Mouse (Mus musculus) T-helper 2 cell (primary cell): ENCODE measurements around the gene Kcng1.

Experiments
- in situ Hi-C: fragments of 300-600 bp; cut with MboI, MseI; formaldehyde crosslinking; loops from one replicate; pipeline ENCODE4 v1.15.1; 2025; ENCODE audit warnings: high pct_unique_total_duplicates

Gene Kcng1

DNA sequence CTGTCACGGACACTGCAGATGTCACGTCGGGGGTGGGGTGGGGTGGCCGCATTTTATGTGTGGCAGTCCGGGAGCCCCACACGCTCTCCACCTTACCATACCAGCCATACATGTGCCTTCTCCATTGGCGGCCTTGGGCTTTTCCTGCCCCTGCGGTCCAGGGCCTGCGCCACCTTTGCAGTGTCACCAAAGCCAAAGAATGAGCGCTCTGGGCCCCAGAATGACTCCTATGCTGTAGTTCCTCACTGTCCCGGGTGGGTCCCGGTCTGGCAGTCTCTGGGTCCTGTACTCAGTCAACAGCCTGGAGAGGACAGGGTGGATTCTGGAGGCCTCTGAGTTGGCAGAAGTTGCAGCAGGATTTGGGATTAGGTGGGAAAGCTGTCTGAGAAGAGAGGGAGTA lies at the start of gene Kcng1:
Kcng1 (minus strand) TSS at position 155 of the 400 bp plus-strand sequence.
- in situ Hi-C loops, result no loop called here

- in situ Hi-C loops, result no loop called here
These were observed 49.0 kb upstream of the Kcng1 start for GRCm38 (mm10) chr2:168330421-168331070.

DNA sequence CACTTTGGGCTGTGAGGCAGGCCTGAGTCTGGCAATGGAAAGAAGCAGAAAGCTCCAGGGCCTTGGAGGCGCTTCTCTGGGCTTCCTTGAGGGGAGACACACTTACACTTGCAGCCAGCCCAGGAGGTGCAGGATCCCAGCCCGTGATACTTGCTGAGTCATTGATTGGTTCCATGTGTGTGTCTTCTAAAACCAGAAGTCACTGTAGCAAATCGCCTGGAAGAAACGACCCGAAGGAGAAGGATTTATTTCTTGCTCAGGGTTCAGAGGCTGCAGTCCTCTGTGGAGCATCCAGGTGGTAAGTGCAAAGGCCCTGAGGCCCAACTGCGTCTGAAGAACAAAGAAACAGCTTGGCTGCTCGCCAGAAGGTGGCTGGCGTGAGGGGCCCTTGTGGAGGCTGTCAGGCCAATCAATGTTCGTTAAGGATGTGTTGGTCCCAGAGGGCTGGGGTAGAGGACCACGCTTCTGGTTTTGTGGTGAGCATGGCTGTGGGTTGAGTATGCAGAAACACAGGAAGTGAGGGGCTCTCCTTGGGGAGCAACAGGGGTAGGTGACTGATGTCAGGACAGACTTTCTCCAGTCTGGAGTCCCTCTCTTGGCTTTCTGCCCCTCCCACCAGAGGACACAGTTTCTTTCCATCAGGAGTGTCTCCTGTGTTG lies 40.3 kb upstream of the Kcng1 start:
- in situ Hi-C loops, result no loop called here

GRCm38 (mm10) chr2:168320388-168321182 lies 39.0 kb upstream of the Kcng1 start:
- in situ Hi-C loops, result no loop called here

DNA sequence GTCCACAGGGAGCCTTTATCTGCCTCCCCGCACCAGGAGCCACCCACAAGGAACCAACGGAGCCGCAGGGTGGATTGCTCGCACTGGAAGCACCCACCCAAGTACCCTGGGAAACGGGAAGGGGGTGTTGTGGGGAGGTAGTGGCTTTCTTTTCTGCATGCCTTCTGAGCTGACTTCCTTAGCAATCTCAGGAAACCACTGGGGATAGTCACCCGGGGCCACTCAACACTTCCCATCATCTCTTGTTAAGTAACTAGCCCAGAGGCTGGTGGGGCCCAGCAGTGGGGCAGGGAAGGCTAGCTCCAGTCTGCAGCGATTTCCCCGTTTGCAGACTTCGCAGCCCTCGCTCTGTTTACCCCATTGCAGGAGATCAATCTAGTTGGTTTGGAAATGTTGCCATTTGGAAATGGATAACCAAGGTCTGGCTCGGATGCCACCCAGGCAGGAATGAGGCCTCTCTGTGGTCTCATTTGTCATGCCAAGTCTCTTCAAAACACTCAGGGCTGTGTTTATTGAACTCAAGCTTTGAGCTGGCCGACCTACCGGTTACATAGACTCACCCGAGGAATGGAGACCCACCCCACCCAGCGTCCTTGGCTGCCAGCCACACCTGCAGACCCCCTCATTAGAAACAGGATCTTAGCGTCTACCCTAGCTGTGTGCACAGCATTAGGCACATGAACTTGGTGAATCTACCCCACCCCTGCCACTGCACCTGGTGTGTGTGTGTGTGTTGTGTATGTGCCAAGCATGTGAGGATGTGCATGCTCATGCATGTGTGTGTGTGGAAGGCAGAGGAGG lies 33.3 kb upstream of the Kcng1 start:
- in situ Hi-C loops, result loop anchor here (5.0 kb wide), 1 partner anchor 72 kb away; no protein-coding TSS in a partner anchor

DNA sequence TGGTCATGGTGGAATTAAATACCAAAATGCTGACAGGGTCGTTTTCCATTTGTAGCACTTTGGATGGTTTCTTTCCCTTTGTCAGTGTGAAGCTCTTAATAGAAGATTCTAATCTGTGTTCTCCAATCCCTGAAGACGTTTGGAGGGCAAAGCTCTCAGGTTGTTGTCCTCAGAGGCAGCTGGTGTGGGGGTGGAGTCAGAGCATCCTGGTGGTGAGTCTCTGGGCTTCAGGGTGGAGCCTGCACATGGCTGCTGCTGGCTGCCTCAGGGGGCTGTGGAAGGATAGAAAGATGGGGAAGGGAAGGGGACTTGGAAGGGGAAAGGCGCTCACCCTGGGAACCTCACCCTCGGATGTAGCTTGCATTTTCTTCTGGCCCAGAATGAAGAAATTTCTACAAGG lies 31.0 kb upstream of the Kcng1 start:
- in situ Hi-C loops, result loop anchor here (5.0 kb wide), 1 partner anchor 75 kb away; no protein-coding TSS in a partner anchor

DNA sequence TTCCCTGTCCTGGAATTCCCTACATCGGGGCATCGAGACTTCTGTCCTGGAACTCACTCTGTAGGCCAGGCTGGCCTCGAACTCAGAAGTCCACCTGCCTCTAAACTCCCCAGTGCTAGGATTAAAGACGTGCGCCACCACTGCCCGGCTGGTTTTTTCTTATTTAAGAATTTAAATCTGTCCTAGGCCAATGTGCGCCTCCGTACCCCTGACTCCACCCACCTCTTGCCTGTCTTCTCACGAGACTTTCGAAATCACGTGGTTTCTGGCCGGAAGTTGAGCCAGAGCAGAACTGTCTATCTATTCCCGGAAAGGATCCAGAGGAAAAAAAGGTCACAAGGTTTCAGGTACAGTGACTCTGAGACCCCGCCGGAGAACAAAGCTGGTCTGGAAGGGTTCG lies 29.5 kb upstream of the Kcng1 start:
- in situ Hi-C loops, result loop anchor here (5.0 kb wide), 1 partner anchor 76 kb away; no protein-coding TSS in a partner anchor

GRCm38 (mm10) chr2:168308916-168309315 lies 27.4 kb upstream of the Kcng1 start:
- in situ Hi-C loops, result no loop called here

DNA sequence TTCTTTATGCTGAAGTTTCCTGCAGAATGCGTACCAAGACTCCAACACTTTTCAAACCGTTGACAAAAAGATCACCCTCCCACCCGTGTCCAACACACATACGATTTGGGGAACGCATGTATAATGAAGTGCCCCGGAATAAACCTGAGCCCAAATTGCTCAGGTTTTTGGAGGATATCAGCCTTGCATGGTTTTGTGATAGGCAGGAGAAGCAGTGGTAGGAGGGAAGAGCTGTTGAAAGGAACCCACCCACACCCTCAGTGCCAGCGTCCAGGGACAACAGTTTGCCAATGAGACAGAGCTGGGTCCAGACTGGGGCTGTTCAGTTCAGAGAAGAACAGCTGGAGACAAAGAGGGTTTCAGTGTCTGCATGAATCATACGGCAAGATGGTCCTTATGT lies 18.1 kb upstream of the Kcng1 start:
- in situ Hi-C loops, result no loop called here

DNA sequence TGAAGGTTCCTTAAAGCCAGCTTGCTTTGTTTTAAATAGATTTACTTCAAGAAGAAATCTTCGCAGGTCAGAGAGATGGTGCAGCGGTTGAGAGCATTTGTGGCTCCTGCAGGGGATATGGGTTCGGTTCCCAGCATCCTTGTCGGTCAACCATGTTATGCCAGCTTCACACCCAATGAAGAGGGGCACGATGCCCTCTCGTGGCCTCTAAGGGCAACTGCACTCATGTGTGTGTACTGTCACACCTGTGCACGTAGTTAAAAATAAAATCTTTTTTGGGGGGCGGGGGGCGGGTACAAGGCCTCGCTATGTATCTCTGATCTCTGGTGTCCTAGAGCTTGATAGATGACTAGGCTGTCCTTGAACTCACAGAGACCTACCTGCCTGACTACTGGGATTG lies 15.0 kb upstream of the Kcng1 start:
- in situ Hi-C loops, result no loop called here

GRCm38 (mm10) chr2:168292521-168292920 lies 11.0 kb upstream of the Kcng1 start:
- in situ Hi-C loops, result no loop called here

DNA sequence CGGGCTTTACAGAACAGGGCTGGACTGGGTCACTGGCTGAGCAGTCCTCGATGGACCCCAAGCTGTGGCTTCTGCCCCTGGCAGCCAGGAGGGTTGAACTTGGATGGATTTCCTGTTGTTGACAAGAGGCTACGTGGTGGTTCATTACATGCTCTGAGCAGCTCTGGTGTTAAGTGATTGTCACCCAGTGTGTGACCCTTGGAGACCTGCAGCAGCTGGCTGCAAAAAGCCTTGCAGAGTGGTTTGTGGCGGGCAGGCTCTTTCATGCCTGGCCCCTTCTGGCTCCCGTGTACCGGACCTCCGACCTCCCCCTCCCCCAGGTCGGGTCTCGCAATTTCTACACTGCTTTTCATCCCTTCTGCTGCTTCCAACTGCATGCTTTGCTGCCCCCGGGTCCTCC lies 10.5 kb upstream of the Kcng1 start:
- in situ Hi-C loops, result no loop called here

DNA sequence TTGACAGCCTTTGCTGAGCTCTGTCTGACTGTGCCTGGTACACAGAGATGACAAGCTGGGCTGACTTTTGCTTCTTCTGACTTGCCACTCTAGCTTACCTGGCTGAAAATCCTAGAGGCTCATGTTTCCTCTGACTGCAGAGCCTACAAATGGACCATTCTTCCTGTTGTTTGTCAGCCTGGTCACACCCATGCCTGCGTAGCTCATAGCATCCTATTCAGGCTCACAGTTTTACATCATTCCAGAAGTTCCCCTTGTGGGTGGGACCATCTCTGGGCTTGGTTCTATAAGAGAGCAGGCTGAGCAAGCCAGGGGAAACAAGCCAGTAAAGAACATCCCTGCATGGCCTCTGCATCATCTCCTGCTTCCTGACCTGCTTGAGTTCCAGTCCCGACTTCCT lies 8.3 kb upstream of the Kcng1 start:
- in situ Hi-C loops, result no loop called here

GRCm38 (mm10) chr2:168289016-168289415 lies 7.5 kb upstream of the Kcng1 start:
- in situ Hi-C loops, result no loop called here

DNA sequence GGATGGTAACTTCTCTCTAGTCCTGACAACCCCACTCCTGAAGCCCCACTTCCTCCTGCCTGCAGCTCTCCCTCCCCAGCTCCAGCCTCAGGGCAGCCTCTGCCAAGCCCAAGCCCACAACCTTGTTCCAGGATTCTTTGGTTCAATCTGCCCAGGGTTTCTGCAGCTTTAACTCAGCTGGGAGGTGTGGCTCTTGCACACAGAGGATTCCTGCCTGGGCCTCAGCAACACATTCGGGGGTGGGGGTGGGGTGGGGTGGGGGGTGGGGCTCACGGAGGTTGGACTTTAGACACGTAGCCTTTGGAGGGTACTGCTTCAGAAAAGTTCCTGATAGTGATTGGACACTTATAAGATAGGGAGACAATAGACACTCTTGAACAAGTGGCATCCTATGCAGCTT lies 5.5 kb upstream of the Kcng1 start:
- in situ Hi-C loops, result no loop called here

DNA sequence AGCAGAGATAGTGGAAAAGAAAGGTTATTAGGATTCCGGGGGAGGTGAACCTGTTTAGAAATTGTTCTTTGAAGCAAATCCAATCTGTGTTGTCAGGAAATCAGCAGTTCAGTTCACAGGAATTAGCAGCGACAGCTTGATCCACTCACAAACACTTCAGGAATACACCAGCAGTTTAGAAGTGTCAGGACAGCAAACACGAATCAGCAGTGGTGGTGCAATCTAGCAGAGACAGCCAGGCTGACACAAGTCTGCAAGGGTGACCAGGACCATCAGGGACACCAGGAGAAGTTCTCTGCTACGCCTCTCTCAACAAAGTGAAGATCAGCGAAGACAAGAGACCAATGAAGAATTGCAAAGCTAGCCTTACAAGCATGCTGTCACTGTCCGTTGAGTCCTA lies 3.6 kb upstream of the Kcng1 start:
- in situ Hi-C loops, result no loop called here

DNA sequence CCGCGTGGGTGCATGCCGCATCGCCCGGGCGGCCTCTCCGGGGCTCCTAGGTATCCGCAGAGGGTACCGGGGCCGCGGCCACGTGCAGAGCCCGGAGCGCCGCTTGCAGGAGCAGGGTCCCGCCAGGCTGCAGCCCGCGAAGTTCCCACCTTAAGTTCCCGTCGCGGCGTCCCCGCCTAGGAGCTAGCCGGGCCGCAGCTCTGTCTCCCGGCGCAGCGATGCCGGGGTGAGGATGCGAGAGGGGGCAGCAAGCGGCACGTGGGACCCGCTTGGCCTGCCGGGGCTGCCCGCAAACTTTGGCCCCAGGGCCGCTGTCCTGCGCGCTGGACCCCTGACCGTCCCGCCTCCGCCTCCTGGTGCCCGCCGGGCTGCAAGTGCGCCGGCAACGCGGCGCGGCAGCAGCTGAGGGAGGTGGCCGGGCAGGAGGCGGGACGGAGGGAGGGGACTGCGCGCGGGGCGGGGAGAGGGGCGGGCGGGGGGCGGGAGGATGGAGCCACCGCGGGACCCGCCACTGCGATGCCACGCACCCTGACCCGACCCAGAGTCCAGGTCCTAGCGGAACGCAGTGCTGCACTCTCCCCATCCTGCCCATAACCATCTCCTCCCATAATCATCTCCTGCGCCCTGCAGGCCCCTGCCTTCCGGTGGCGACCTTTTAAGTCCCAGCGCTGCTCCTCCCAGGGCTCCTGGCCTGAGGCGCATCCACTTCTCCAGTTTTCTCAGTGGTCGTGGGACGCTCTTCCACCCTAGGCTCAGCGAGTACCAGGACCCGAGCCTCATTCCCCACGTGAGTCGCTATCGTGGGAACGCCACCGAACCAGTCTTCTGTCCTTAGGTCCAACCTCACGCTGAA lies 581 bp downstream of the Kcng1 start:
- in situ Hi-C loops, result no loop called here

- in situ Hi-C loops, result no loop called here
These were observed 7.1 kb downstream of the Kcng1 start for GRCm38 (mm10) chr2:168274374-168274935.

DNA sequence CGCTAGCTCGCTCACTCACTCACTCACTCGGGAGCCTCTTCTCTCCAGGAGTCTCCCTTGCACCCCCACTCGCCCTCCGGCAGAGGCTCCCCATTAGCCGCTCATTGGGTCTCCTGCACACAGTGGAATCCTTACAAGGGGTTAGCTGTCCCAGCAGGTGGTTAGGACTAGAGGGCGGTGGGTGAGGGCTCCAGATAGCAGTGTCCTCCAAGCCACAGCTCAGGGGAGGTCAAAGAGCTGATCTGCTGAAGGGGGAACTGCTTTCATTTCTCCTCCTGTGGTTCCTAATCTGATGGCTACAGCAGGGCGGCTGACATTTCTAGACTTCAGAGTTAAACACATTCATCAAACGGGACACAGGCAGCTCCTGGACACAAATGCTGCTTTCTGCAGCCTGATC lies 8.1 kb downstream of the Kcng1 start:
- in situ Hi-C loops, result no loop called here

- in situ Hi-C loops, result no loop called here
These were observed 13.5 kb downstream of the Kcng1 start for GRCm38 (mm10) chr2:168268033-168268432.
